Mouse (Mus musculus) MEL (cell line): ENCODE measurements at regions not wholly inside any gene's neighbourhood (a gene's known extent, or its start where the extent isn't known, plus 50 kb on each side); places are given as distances from the start of the nearest gene placed in this dataset.

Experiments used
- BHLHE40 ChIP-seq: IDR thresholded peaks from 2 replicates; pipeline ENCODE4 v1.6.1; 2012; ENCODE audit warnings: low read depth, mild to moderate bottlenecking, inconsistent platforms, low read length, improper control_type of control experiment, borderline replicate concordance
- CTCF ChIP-seq, 3 experiments: IDR thresholded peaks in 2 of 3; conservative IDR thresholded peaks in 1 of 3; 2 replicates each; pipeline ENCODE4 v1.5.1; 2011 to 2012; ENCODE audit warnings: low read length in 3 of 3, low read depth in 2 of 3, mild to moderate bottlenecking in 2 of 3, improper control_type of control experiment in 1 of 3, inconsistent platforms in 1 of 3, mixed read lengths in 1 of 3, moderate library complexity in 1 of 3; ENCODE audit not compliant: control insufficient read depth in 1 of 3, insufficient read depth in 1 of 3, poor library complexity in 1 of 3, severe bottlenecking in 1 of 3
- HCFC1 ChIP-seq: IDR thresholded peaks from 2 replicates; pipeline ENCODE4 v1.6.1; 2012; ENCODE audit warnings: low read depth, mild to moderate bottlenecking, inconsistent platforms, low read length, improper control_type of control experiment, moderate library complexity
- MAFK ChIP-seq: IDR thresholded peaks from 2 replicates; pipeline ENCODE4 v1.6.1; 2011; ENCODE audit warnings: low read depth, mild to moderate bottlenecking, low read length, improper control_type of control experiment, borderline replicate concordance
- MXI1 ChIP-seq: IDR thresholded peaks from 2 replicates; pipeline ENCODE4 v1.6.1; 2011; ENCODE audit warnings: mild to moderate bottlenecking, low read depth, low read length, improper control_type of control experiment
- MYC ChIP-seq: IDR thresholded peaks from 2 replicates; pipeline ENCODE4 v1.6.1; 2011; ENCODE audit warnings: low read depth, mild to moderate bottlenecking, low read length, improper control_type of control experiment, moderate library complexity
- POLR2A ChIP-seq, 2 experiments: IDR thresholded peaks; 2 replicates each; pipeline ENCODE4 v1.6.1; 2011 to 2012; ENCODE audit warnings: low read length in 2 of 2, mild to moderate bottlenecking in 2 of 2, control low read depth in 1 of 2, improper control_type of control experiment in 1 of 2, low read depth in 1 of 2, moderate library complexity in 1 of 2; ENCODE audit not compliant: control insufficient read depth in 1 of 2, insufficient read depth in 1 of 2, poor library complexity in 1 of 2
- POLR2AphosphoS2 ChIP-seq: IDR thresholded peaks from 2 replicates; pipeline ENCODE4 v1.6.1; 2011; ENCODE audit warnings: low read length, improper control_type of control experiment
- SIN3A ChIP-seq: IDR thresholded peaks from 2 replicates; pipeline ENCODE4 v1.6.1; 2012; ENCODE audit warnings: low read length, improper control_type of control experiment, inconsistent platforms
- SMC3 ChIP-seq: IDR thresholded peaks from 2 replicates; pipeline ENCODE4 v1.6.1; 2011; ENCODE audit warnings: low read depth, low read length, improper control_type of control experiment
- ZC3H11A ChIP-seq: IDR thresholded peaks from 2 replicates; pipeline ENCODE4 v1.6.1; 2012; ENCODE audit warnings: low read depth, mild to moderate bottlenecking, inconsistent platforms, low read length, improper control_type of control experiment

GRCm38 (mm10) chr2:74416097-74416496, 163.1 kb downstream of the Lnpk start:
- TF ChIP-seq CTCF (IDR thresholded peaks at IDR 0.05 in 2 of 3, conservative IDR thresholded peaks at IDR 0.05 in 1 of 3; ENCODE audit: control insufficient read depth in 1 of 3, insufficient read depth in 1 of 3, low read depth in 2 of 3, low read length in 3 of 3, poor library complexity in 1 of 3, severe bottlenecking in 1 of 3), result no peak
- no peak for TF ChIP-seq MAFK
- TF ChIP-seq POLR2A (IDR thresholded peaks at IDR 0.05; ENCODE audit: control insufficient read depth in 1 of 2, insufficient read depth in 1 of 2, low read depth in 1 of 2, low read length in 2 of 2, poor library complexity in 1 of 2), result no peak
- no peak for TF ChIP-seq POLR2AphosphoS2
- no peak for TF ChIP-seq BHLHE40
- TF ChIP-seq SIN3A, result no peak
- TF ChIP-seq MXI1, result no peak
- TF ChIP-seq MYC, result no peak
- TF ChIP-seq ZC3H11A, result no peak
- no peak for TF ChIP-seq SMC3
- TF ChIP-seq HCFC1, result no peak
